17 mouse cellular contexts compared by ENCODE assay signal in genomic region chrX:99150712-99151111, GRCm38 (mm10). TPM values are rescaled to one million over a fixed set of nuclear protein-coding genes. Genes with fewer than 3 reads are reported as not detected.
A peak's percentile ranks its signal among the peaks of the same experiment; 100 is the strongest.
DNase-seq lines count a peak whose midpoint lies in the region; ATAC-seq lines count a peak whose summit lies in the region.
"Had no signal": no experiment of that assay in that cellular context is flagged by ENCODE, and none has a peak within 500 bp of the region (broad histone marks: within the 10 kb centered on the region; RNA-seq: fewer than 3 reads in every experiment).

No protein-coding gene starts in this region.

- ATAC-seq in hindbrain, embryonic 11.5 days (ENCODE audit: low FRiP score): no peak
- no peak for ATAC-seq in hindbrain, embryonic 13.5 days (ENCODE audit: low FRiP score)
- no peak for ATAC-seq in midbrain, embryonic 12.5 days (ENCODE audit: low FRiP score, low read depth)
- ATAC-seq in midbrain, embryonic 15.5 days (replicated peaks): no peak
- 0 out of 2 replicates have a peak, but pooled peaks have one; percentile 28 for ATAC-seq in intestine, embryonic 15.5 days
- ATAC-seq: hindbrain, postnatal 0 days had no signal

- 0 out of 2 replicates have a peak, but pooled peaks cover 3% of the 10 kb centered on the region for H3K27me3 ChIP-seq in hindbrain, embryonic 11.5 days (ENCODE audit: control insufficient read depth, insufficient read depth, low read length)
- H3K27me3 ChIP-seq in hindbrain, embryonic 13.5 days: peaks cover 12% of the 10 kb centered on the region; the same call in 1 of the 2 replicates
- peaks cover 58% of the 10 kb centered on the region for H3K27me3 ChIP-seq in midbrain, embryonic 12.5 days
- peaks cover 4% of the 10 kb centered on the region; the same call in 1 of the 2 replicates for H3K27me3 ChIP-seq in midbrain, embryonic 15.5 days (replicated peaks)
- 0 out of 2 replicates have a peak, but pooled peaks cover 8% of the 10 kb centered on the region for H3K27me3 ChIP-seq in intestine, embryonic 15.5 days (replicated peaks)

- no peak overlapping the region for H3K4me3 ChIP-seq in hindbrain, embryonic 11.5 days (ENCODE audit: low read depth, low read length)
- no peak overlapping the region for H3K4me3 ChIP-seq in hindbrain, embryonic 13.5 days
- no peak overlapping the region for H3K4me3 ChIP-seq in midbrain, embryonic 12.5 days
- H3K4me3 ChIP-seq in midbrain, embryonic 15.5 days: no peak overlapping the region
- H3K4me3 ChIP-seq in intestine, embryonic 15.5 days (replicated peaks): no peak overlapping the region
- H3K4me3 ChIP-seq: embryonic facial prominence, embryonic 15.5 days; heart, embryonic 13.5 days; limb, embryonic 15.5 days; midbrain, embryonic 10.5 days had no signal

- no peaks in the 10 kb centered on the region for H3K36me3 ChIP-seq in hindbrain, embryonic 11.5 days (ENCODE audit: control insufficient read depth, insufficient read depth, low read length)
- peaks cover 19% of the 10 kb centered on the region for H3K36me3 ChIP-seq in hindbrain, embryonic 13.5 days
- H3K36me3 ChIP-seq in midbrain, embryonic 12.5 days: peaks cover 19% of the 10 kb centered on the region
- no peaks in the 10 kb centered on the region for H3K36me3 ChIP-seq in midbrain, embryonic 15.5 days (replicated peaks)
- H3K36me3 ChIP-seq in intestine, embryonic 15.5 days: no peaks in the 10 kb centered on the region

- no peaks in the 10 kb centered on the region; the same call in 1 of the 2 replicates for H3K4me1 ChIP-seq in hindbrain, embryonic 11.5 days (replicated peaks; ENCODE audit: control insufficient read depth, insufficient read depth, low read length)
- H3K4me1 ChIP-seq in hindbrain, embryonic 13.5 days (replicated peaks): peaks cover 36% of the 10 kb centered on the region
- peaks cover 51% of the 10 kb centered on the region for H3K4me1 ChIP-seq in midbrain, embryonic 12.5 days
- peaks cover 12% of the 10 kb centered on the region; the same call in 1 of the 2 replicates for H3K4me1 ChIP-seq in midbrain, embryonic 15.5 days
- H3K4me1 ChIP-seq in intestine, embryonic 15.5 days (replicated peaks): peaks cover 9% of the 10 kb centered on the region; the same call in 1 of the 2 replicates

- no peak overlapping the region for H3K4me2 ChIP-seq in hindbrain, embryonic 11.5 days (replicated peaks; ENCODE audit: low read depth, low read length)
- H3K4me2 ChIP-seq in hindbrain, embryonic 13.5 days: no peak overlapping the region
- H3K4me2 ChIP-seq in midbrain, embryonic 12.5 days (replicated peaks): no peak overlapping the region
- no peak overlapping the region for H3K4me2 ChIP-seq in midbrain, embryonic 15.5 days
- no peak overlapping the region for H3K4me2 ChIP-seq in intestine, embryonic 15.5 days (replicated peaks)
- H3K4me2 ChIP-seq: embryonic facial prominence, embryonic 15.5 days; heart, embryonic 13.5 days; limb, embryonic 15.5 days had no signal

- DNase-seq in hindbrain, embryonic 11.5 days (ENCODE audit: low spot score): no peak
- DNase-seq in frontal cortex, postnatal 36 days (ENCODE audit: low spot score in 2 of 2): no peak
- DNase-seq in right cerebral cortex, postnatal 4 days: no peak
- DNase-seq: adrenal gland, postnatal 36 days; B cell, adult 2 months; cerebellum, adult 18-20 months; cerebellum, postnatal 36 days; liver, postnatal 0 days had no signal

- no peak overlapping the region for H3K9ac ChIP-seq in hindbrain, embryonic 11.5 days (ENCODE audit: low read depth, low read length)
- H3K9ac ChIP-seq in hindbrain, embryonic 13.5 days: no peak overlapping the region
- no peak overlapping the region for H3K9ac ChIP-seq in midbrain, embryonic 12.5 days (replicated peaks)
- H3K9ac ChIP-seq in midbrain, embryonic 15.5 days: no peak overlapping the region
- no peak overlapping the region for H3K9ac ChIP-seq in intestine, embryonic 15.5 days
- H3K9ac ChIP-seq: embryonic facial prominence, embryonic 15.5 days; heart, embryonic 13.5 days; limb, embryonic 15.5 days; liver, postnatal 0 days had no signal

- 50% methylated on average over 3 of the region's 3 CpGs for WGBS in hindbrain, embryonic 11.5 days
- 67% methylated on average over 3 of the region's 3 CpGs for WGBS in hindbrain, embryonic 13.5 days
- WGBS in midbrain, embryonic 12.5 days: 59% methylated on average over 3 of the region's 3 CpGs
- WGBS in midbrain, embryonic 15.5 days: 57% methylated on average over 3 of the region's 3 CpGs
- 51% methylated on average over 3 of the region's 3 CpGs for WGBS in intestine, embryonic 15.5 days

- H3K27ac ChIP-seq in hindbrain, embryonic 11.5 days (ENCODE audit: low read depth, low read length): 0 out of 2 replicates have a peak overlapping the region, but pooled peaks have one; percentile 30
- H3K27ac ChIP-seq in hindbrain, embryonic 13.5 days: no peak overlapping the region
- H3K27ac ChIP-seq in midbrain, embryonic 12.5 days (replicated peaks): 0 out of 2 replicates have a peak overlapping the region, but pooled peaks have one; percentile 67
- H3K27ac ChIP-seq in midbrain, embryonic 15.5 days: no peak overlapping the region
- H3K27ac ChIP-seq in intestine, embryonic 15.5 days: 0 out of 2 replicates have a peak overlapping the region, but pooled peaks have one; percentile 56
- H3K27ac ChIP-seq: embryonic facial prominence, embryonic 15.5 days; heart, embryonic 13.5 days; hindbrain, postnatal 0 days; limb, embryonic 15.5 days; midbrain, embryonic 10.5 days had no signal

- no peaks in the 10 kb centered on the region for H3K9me3 ChIP-seq in hindbrain, embryonic 11.5 days (ENCODE audit: control insufficient read depth, low read length)
- no peaks in the 10 kb centered on the region for H3K9me3 ChIP-seq in hindbrain, embryonic 13.5 days
- no peaks in the 10 kb centered on the region for H3K9me3 ChIP-seq in midbrain, embryonic 12.5 days
- no peaks in the 10 kb centered on the region for H3K9me3 ChIP-seq in midbrain, embryonic 15.5 days
- no peaks in the 10 kb centered on the region for H3K9me3 ChIP-seq in intestine, embryonic 15.5 days
- H3K9me3 ChIP-seq: embryonic facial prominence, embryonic 15.5 days; heart, embryonic 13.5 days; limb, embryonic 15.5 days; midbrain, embryonic 10.5 days had no signal

RNA-seq across cellular contexts. Expression of gene Efnb1, which starts 14.8 kb away (rescaled TPM):
- polyA plus RNA-seq in hindbrain, embryonic 11.5 days (2014; fragmentation: Nextera tagmentation; extraction: Ambion mirVana): 35.5 and 37.8 TPM in 2 replicates
- polyA plus RNA-seq in hindbrain, embryonic 13.5 days (2015; fragmentation: Nextera tagmentation; extraction: Ambion mirVana): 26.6 and 33.0 TPM in 2 replicates
- 64.2 and 69.7 TPM in 2 replicates for polyA plus RNA-seq in midbrain, embryonic 12.5 days (2016; fragmentation: Nextera tagmentation; extraction: Ambion mirVana)
- 25.6 and 31.9 TPM in 2 replicates for polyA plus RNA-seq in midbrain, embryonic 15.5 days (2015; fragmentation: Nextera tagmentation; extraction: Ambion mirVana)
- polyA plus RNA-seq in intestine, embryonic 15.5 days (2015; fragmentation: Nextera tagmentation; extraction: Ambion mirVana): 30.8 and 31.4 TPM in 2 replicates

Comparison
In these comparisons a context has a peak if more than half of its experiments do, and no peak if none do; other contexts are left out.
1. H3K27ac ChIP-seq: peak in hindbrain, embryonic 11.5 days (single experiment), midbrain, embryonic 12.5 days (single experiment) and intestine, embryonic 15.5 days (single experiment); none in hindbrain, embryonic 13.5 days (single experiment) and midbrain, embryonic 15.5 days (single experiment).